Mouse (Mus musculus) small intestine, adult 2 months (tissue): ENCODE measurements around the gene Fkbp11. TPM values are rescaled to one million over a fixed set of nuclear protein-coding genes. Genes with fewer than 3 reads are reported as not detected.
A peak's percentile ranks its signal among the peaks of the same experiment; 100 is the strongest.

ENCODE experiments used
- H3K27ac ChIP-seq: fragments of 200-500 bp; 2 replicates; pipeline ENCODE4 v1.5.1; 2012; ENCODE audit warnings: low read depth, low read length, control low read depth, inconsistent platforms; ENCODE audit not compliant: insufficient read depth
- H3K27me3 ChIP-seq: fragments of 200-500 bp; 2 replicates; pipeline ENCODE4 v1.6.1; 2012; ENCODE audit warnings: mild to moderate bottlenecking, moderate library complexity, low read length, inconsistent platforms; ENCODE audit not compliant: control insufficient read depth, insufficient read depth
- H3K36me3 ChIP-seq: fragments of 200-500 bp; 2 replicates; pipeline ENCODE4 v1.6.1; 2012; ENCODE audit warnings: mild to moderate bottlenecking, low read length, control low read depth, inconsistent platforms; ENCODE audit not compliant: control insufficient read depth, insufficient read depth
- H3K4me1 ChIP-seq: fragments of 200-500 bp; 2 replicates; pipeline ENCODE4 v1.6.1; 2012; ENCODE audit warnings: low read length, inconsistent platforms, mixed read lengths; ENCODE audit not compliant: control insufficient read depth, insufficient read depth, insufficient read length
- H3K4me3 ChIP-seq: fragments of 200-500 bp; 2 replicates; pipeline ENCODE4 v1.5.1; 2012; ENCODE audit warnings: low read depth, mild to moderate bottlenecking, control low read depth, inconsistent platforms, low read length, moderate library complexity
- CTCF ChIP-seq: fragments of 200-500 bp; IDR thresholded peaks from 2 replicates; pipeline ENCODE4 v1.5.1; 2012; ENCODE audit warnings: low read depth, mild to moderate bottlenecking, control low read depth, inconsistent platforms, low read length, moderate library complexity, mixed read lengths; ENCODE audit not compliant: insufficient replicate concordance, insufficient read length; ENCODE audit errors: extremely low read depth
- POLR2A ChIP-seq: fragments of 200-500 bp; IDR thresholded peaks from 2 replicates; pipeline ENCODE4 v1.6.1; 2012; ENCODE audit warnings: low read depth, mild to moderate bottlenecking, control low read depth, inconsistent platforms, low read length, moderate library complexity
- whole genome bisulfite sequencing: fragments of 180-500 bp; shearing (Covaris S2); methylation state at CpG from one replicate; pipeline ENCODE4 v1.1.7; 2018; 5-methylcytosine and 5-hydroxymethylcytosine counted together
- polyA plus RNA-seq: library from polyadenylated mRNA; depleted of rRNA; stranded (reverse); fragments of >200 nt; gene quantifications from 2 replicates; pipeline ENCODE4 v1.2.3, GENCODE M21; 2012

Gene Fkbp11
- polyA plus RNA-seq, 1 experiment, result 14.7 TPM

GRCm38 (mm10) chr15:98729791-98730545, 2.0 kb upstream of the Fkbp11 start:
- TF ChIP-seq POLR2A (no peak), CTCF (no peak)
- Histone ChIP-seq H3K27ac (no peak overlapping the region), H3K27me3 (no peaks in the 10 kb centered on the region), H3K4me3 (no peak overlapping the region), H3K36me3 (no peaks in the 10 kb centered on the region), H3K4me1 (peaks cover 12% of the 10 kb centered on the region)
- 58% methylated on average over 7 of the region's 7 CpGs for WGBS

GRCm38 (mm10) chr15:98728366-98728765, 368 bp upstream of the Fkbp11 start:
- Histone ChIP-seq H3K36me3 (no peaks in the 10 kb centered on the region), H3K4me3 (no peak overlapping the region), H3K27ac (no peak overlapping the region), H3K27me3 (peaks cover 6% of the 10 kb centered on the region; the same call in 1 of the 2 replicates), H3K4me1 (peaks cover 12% of the 10 kb centered on the region)
- WGBS, result 40% methylated on average over 9 of the region's 9 CpGs
- TF ChIP-seq POLR2A (no peak), CTCF (no peak)

DNA sequence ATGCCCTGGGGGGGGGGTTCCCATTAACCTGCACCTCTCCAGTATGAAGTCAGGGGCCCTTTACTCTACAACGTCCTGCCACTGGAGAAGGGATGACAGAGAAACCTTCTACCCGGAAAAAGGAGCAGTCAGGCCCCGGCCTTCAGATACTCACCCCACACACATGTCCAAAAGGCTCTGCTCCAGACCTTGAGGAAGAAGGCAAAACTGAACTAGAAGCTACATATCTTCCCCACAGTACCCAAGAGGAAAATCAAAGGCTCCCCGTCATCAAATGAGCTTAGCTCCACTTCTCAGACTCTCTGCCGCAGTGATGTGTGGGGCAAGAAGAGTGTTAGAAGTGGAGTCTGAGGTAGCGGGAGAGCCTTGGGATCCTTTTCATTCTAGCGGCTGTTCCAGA, 1.3 kb downstream of the Fkbp11 start:
- Histone ChIP-seq H3K4me1 (peaks cover 12% of the 10 kb centered on the region), H3K27me3 (peaks cover 7% of the 10 kb centered on the region; the same call in 1 of the 2 replicates), H3K27ac (no peak overlapping the region), H3K4me3 (peak overlapping the region; percentile 65), H3K36me3 (no peaks in the 10 kb centered on the region)
- TF ChIP-seq CTCF (no peak), POLR2A (no peak)
- WGBS, result 82% methylated on average over 7 of the region's 7 CpGs

GRCm38 (mm10) chr15:98726079-98726478, 1.9 kb downstream of the Fkbp11 start:
- peaks cover 12% of the 10 kb centered on the region for H3K4me1 ChIP-seq
- TF ChIP-seq POLR2A (no peak), CTCF (no peak)
- no peaks in the 10 kb centered on the region for H3K36me3 ChIP-seq
- H3K4me3 ChIP-seq, result no peak overlapping the region
- 84% methylated on average over 4 of the region's 4 CpGs for WGBS
- H3K27me3 ChIP-seq, result peaks cover 7% of the 10 kb centered on the region; the same call in 1 of the 2 replicates
- no peak overlapping the region for H3K27ac ChIP-seq

GRCm38 (mm10) chr15:98724441-98724840, 3.6 kb downstream of the Fkbp11 start:
- no peak overlapping the region for H3K27ac ChIP-seq

GRCm38 (mm10) chr15:98722854-98723253, 5.1 kb downstream of the Fkbp11 start:
- Histone ChIP-seq H3K4me1 (peaks cover 7% of the 10 kb centered on the region), H3K4me3 (no peak overlapping the region), H3K36me3 (no peaks in the 10 kb centered on the region), H3K27ac (no peak overlapping the region), H3K27me3 (peaks cover 7% of the 10 kb centered on the region; the same call in 1 of the 2 replicates)
- WGBS, result 55% methylated on average over 14 of the region's 14 CpGs
- TF ChIP-seq POLR2A (no peak), CTCF (no peak)

More at GRCm38 (mm10) chr15:98724441-98724840, 3.6 kb downstream of the Fkbp11 start:
- 26% methylated on average over 17 of the region's 19 CpGs for WGBS
- Histone ChIP-seq H3K4me1 (peaks cover 12% of the 10 kb centered on the region), H3K27me3 (peaks cover 7% of the 10 kb centered on the region; the same call in 1 of the 2 replicates), H3K4me3 (no peak overlapping the region), H3K36me3 (no peaks in the 10 kb centered on the region)
- TF ChIP-seq CTCF (no peak), POLR2A (no peak)

DNA sequence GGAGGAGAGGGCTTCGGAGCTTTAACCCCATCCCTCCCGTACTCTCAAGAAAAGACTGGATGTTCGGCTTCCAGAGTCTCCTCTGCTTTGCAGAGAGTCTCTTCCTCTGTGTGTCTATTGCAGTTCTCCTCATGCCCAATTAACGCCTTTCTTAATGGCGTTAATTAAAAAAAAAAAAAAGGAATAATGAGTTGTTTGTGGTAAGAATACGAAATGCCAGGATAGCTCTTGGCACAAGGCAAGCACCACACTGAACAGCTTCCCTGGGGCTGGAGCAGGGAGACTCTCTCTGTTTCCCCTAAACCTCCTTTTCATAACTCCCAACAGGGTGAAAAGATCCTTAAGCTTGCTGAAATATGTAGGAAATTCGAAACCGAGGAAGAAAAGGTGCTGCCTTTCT, 5.8 kb downstream of the Fkbp11 start:
- Histone ChIP-seq H3K27me3 (peaks cover 7% of the 10 kb centered on the region; the same call in 1 of the 2 replicates), H3K4me1 (peaks cover under 1% of the 10 kb centered on the region; the same call in 1 of the 2 replicates), H3K4me3 (no peak overlapping the region), H3K27ac (no peak overlapping the region), H3K36me3 (no peaks in the 10 kb centered on the region)
- TF ChIP-seq POLR2A (no peak), CTCF (no peak)
- WGBS, result 88% methylated on average over 8 of the region's 8 CpGs

- Histone ChIP-seq H3K4me3 (no peak overlapping the region), H3K36me3 (no peaks in the 10 kb centered on the region), H3K27me3 (no peaks in the 10 kb centered on the region), H3K27ac (no peak overlapping the region), H3K4me1 (peaks cover 7% of the 10 kb centered on the region; the same call in 1 of the 2 replicates)
- no peak for TF ChIP-seq POLR2A
- no peak for TF ChIP-seq CTCF
- WGBS, result 76% methylated on average over 16 of the region's 16 CpGs
Measured at GRCm38 (mm10) chr15:98717301-98717700, 10.7 kb downstream of the Fkbp11 start.
